Mouse (Mus musculus): ENCODE measurements around the gene Tiprl. TPM values are rescaled to one million over a fixed set of nuclear protein-coding genes. Genes with fewer than 3 reads are reported as not detected.
A peak's percentile ranks its signal among the peaks of the same experiment; 100 is the strongest.

Tiprl gene
- polyA plus RNA-seq, 1 experiment from 2014 or later, result 91.5 TPM

DNA sequence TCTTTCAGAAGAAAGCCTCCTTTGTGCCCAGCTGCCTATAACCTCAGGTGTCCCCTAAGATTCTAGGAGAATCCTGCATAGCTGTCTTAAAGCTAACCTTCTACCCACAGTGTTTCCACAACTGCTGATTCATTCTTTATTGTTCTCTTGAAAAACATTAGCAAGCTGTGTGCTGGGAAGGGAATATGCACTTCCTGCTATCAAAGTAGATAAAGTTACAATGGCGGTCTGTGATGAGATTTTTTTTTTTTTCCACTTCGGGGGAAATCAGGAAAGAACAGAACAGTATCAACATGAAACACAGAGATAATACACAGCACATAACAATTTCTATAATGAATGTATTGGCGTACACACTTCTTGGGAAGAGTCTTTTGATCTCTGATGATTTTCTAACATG, 38.9 kb downstream of the Tiprl start:
- H3K4me1 ChIP-seq, result peaks cover 21% of the 10 kb centered on the region
- peaks cover 20% of the 10 kb centered on the region for H3K27me3 ChIP-seq (ENCODE audit: low read depth, poor library complexity, severe bottlenecking)
- no peaks in the 10 kb centered on the region for H3K9me3 ChIP-seq (replicated peaks)
- no peaks in the 10 kb centered on the region for H3K36me3 ChIP-seq
- 92% methylated on average over 3 of the region's 3 CpGs for WGBS
- DNase-seq (ENCODE audit: low spot score), result no peak
- H3K4me3 ChIP-seq, result no peak overlapping the region
- no peak overlapping the region for H3K27ac ChIP-seq (replicated peaks)

DNA sequence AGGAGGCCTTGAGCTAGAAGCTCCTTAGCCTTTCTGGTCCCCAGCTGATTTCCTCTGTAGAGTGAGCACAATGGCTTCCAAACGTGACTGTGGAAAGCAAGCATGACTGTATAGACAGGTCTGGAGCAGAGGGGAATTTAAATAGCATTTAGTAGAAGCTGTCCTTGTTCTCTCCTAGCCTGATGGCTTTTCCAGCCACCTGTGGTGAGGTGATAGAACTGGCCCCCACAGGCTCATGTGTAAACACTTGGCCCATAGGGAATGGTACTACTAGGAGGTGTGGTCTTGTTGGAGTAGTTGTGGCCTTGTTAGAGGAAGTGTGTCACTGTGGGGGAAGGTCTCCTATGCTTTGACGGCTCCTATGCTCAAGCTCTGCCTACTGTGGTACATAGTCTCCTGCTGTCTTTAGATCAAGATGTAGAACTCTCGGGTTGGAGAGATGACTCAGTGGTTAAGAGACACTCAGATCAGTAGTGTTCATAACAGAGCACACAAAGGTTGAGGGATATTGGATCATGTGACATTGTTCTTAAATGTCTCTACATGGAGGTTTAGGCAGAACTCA, 41.3 kb downstream of the Tiprl start:
- H3K27me3 ChIP-seq (ENCODE audit: low read depth, poor library complexity, severe bottlenecking), result peaks cover 21% of the 10 kb centered on the region
- H3K9me3 ChIP-seq (replicated peaks), result no peaks in the 10 kb centered on the region
- H3K4me1 ChIP-seq, result peaks cover 21% of the 10 kb centered on the region
- H3K36me3 ChIP-seq, result no peaks in the 10 kb centered on the region
- no peak overlapping the region for H3K27ac ChIP-seq (replicated peaks)
- DNase-seq (ENCODE audit: low spot score), result no peak
- no peak overlapping the region for H3K4me3 ChIP-seq
- 76% methylated on average over 3 of the region's 3 CpGs for WGBS

DNA sequence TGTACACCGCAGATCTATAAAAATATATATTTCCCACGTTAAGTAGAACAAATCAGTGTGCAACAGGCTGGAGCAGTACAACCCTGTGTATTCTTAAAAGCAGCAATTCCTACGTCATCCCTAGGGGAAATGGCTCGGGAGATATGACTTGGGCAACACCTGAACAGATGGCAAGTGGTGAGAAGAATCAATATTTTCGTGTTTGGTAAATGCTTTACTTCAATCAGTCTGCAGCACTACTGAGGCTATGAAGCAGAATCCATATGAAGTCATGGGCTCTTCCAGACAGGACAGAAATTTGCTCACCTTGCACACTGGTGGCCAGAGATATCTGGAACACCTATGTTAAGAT, 42.2 kb downstream of the Tiprl start:
- 19% methylated on average over 5 of the region's 5 CpGs for WGBS
- H3K27ac ChIP-seq (replicated peaks), result peak overlapping the region; percentile 80
- DNase-seq (ENCODE audit: low spot score), result no peak
- H3K4me3 ChIP-seq, result peak overlapping the region; percentile 89
- peaks cover 21% of the 10 kb centered on the region for H3K27me3 ChIP-seq (ENCODE audit: low read depth, poor library complexity, severe bottlenecking)
- H3K9me3 ChIP-seq (replicated peaks), result no peaks in the 10 kb centered on the region
- no peaks in the 10 kb centered on the region for H3K36me3 ChIP-seq
- H3K4me1 ChIP-seq, result peaks cover 21% of the 10 kb centered on the region

DNA sequence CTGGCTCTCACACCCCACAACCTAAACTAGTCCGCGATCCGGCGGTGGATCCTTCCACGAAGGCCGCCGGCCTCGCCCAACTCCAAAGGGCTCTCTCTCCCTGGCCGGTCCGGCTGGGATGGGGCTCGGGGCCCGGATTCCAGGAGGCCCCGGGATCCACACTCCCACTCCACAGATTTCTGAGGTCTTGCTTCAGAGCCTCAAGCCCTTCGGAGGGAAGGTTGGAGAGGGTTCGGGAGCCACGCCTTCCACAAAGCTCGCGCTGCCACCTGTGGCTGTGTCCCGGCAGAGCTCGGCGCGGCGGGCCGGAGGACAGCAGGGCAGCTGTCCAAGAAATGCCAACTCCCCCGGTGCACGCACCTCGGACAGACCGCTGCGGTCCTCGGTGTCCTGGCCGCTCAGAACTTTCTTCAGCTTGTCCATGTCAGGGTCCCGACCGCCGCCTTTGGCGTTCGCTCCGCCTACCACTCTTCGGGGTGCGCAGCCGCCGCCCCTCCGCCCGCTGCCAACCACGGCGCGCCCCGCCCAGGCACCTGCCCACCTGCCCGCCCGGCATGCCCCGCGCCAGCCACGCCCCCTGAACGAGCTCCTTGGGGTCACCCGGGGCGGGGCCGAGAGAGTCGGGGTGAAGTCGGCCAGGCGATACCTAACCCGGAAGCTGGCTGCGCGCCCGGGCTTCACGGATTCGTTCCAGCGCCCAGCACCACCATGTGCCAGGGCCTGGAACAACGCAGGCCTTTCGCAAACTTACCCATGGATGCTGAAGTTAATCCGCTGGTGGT, 42.7 kb downstream of the Tiprl start, which contains the start of gene Sft2d2:
Gene Sft2d2 (minus strand): TSS at position 559 of the 782 bp plus-strand sequence.
- WGBS, result under 1% methylated on average over 59 of the region's 69 CpGs
- Histone ChIP-seq H3K36me3 (no peaks in the 10 kb centered on the region), H3K4me1 (peaks cover 21% of the 10 kb centered on the region), H3K27me3 (ENCODE audit: low read depth, poor library complexity, severe bottlenecking) (peaks cover 21% of the 10 kb centered on the region), H3K27ac (replicated peaks) (peak within 1 kb of the TSS; percentile 80), H3K9me3 (replicated peaks) (no peaks in the 10 kb centered on the region), H3K4me3 (peak within 1 kb of the TSS; percentile 89)
- DNase-seq (ENCODE audit: low spot score), result peak; percentile 77

DNA sequence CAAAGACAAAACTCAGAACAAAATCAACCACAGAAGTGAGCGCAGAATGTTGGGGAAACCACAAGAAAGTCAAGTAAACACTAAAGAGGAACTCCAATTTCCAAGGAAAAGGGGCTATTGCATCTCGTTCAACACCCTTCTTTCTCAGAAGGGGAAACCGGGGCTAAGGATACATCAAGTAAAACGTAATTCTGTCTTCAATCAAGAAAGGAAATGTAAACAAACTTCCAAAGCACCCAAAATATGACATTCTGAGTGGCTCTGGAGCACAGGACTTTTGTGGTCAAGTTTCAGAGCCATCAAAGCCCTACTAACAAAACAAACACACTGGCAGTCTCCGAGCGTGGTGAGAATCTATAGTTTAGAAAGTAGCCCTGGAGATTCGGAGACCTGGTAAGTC, 43.4 kb downstream of the Tiprl start:
- H3K36me3 ChIP-seq, result no peaks in the 10 kb centered on the region
- H3K4me3 ChIP-seq, result peak overlapping the region; percentile 89
- no peaks in the 10 kb centered on the region for H3K9me3 ChIP-seq (replicated peaks)
- no peak for DNase-seq (ENCODE audit: low spot score)
- peaks cover 21% of the 10 kb centered on the region for H3K27me3 ChIP-seq (ENCODE audit: low read depth, poor library complexity, severe bottlenecking)
- peak overlapping the region; percentile 80; the same call in 1 of the 2 replicates for H3K27ac ChIP-seq (replicated peaks)
- WGBS, result 20% methylated on average over 7 of the region's 7 CpGs
- H3K4me1 ChIP-seq, result peaks cover 21% of the 10 kb centered on the region

DNA sequence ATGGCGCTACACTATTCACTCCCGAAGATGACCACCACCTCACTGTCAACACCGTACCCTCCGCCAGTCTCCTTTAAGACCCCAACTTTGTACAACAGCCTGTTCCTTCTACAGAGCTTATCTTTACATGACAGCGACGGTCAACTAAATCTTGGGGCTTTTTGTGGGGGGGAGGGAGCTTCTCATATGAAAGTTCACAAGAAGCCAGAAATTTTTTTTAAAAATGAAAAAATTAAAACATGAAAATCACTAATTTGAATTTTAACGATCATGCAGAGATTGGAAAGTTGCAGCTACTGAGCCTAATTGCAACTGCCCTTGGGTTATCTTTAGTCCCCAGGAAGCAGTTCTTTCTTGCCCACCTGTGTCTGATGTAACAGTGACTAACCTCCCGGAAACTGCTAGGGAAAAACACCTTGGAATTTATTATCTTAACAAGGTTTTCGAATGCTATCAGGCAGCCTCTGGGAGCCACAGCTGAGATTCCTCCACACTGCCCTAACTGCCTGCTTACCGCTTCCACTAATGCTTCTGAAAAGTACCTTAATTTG, 44.0 kb downstream of the Tiprl start:
- DNase-seq (ENCODE audit: low spot score), result no peak
- H3K27ac ChIP-seq (replicated peaks), result no peak overlapping the region
- 82% methylated on average over 10 of the region's 10 CpGs for WGBS
- H3K4me1 ChIP-seq, result peaks cover 21% of the 10 kb centered on the region
- no peaks in the 10 kb centered on the region for H3K9me3 ChIP-seq (replicated peaks)
- no peaks in the 10 kb centered on the region for H3K36me3 ChIP-seq
- H3K27me3 ChIP-seq (ENCODE audit: low read depth, poor library complexity, severe bottlenecking), result peaks cover 21% of the 10 kb centered on the region
- H3K4me3 ChIP-seq, result no peak overlapping the region

DNA sequence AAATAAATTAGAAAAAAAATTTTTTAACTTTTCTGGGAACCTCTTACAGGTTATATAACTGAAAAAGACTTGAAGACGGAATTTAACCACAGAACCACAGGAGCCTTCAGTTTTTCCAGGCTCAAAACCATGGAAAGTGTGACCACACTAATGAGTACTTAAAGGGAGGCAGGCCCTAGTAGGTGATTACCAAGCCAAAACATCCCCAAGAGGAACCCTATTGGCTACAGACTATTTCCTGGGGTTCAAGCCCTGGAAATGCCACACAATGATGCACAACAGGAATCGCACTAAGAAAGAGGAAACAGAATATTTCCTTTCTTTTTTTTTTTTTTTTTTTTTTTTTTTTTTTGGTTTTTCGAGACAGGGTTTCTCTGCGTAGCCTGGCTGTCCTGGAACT, 44.7 kb downstream of the Tiprl start:
- Histone ChIP-seq H3K9me3 (replicated peaks) (no peaks in the 10 kb centered on the region), H3K4me1 (peaks cover 27% of the 10 kb centered on the region), H3K4me3 (no peak overlapping the region), H3K27ac (replicated peaks) (no peak overlapping the region), H3K36me3 (no peaks in the 10 kb centered on the region), H3K27me3 (ENCODE audit: low read depth, poor library complexity, severe bottlenecking) (peaks cover 21% of the 10 kb centered on the region)
- WGBS, result 81% methylated on average over 4 of the region's 4 CpGs
- DNase-seq (ENCODE audit: low spot score), result no peak

DNA sequence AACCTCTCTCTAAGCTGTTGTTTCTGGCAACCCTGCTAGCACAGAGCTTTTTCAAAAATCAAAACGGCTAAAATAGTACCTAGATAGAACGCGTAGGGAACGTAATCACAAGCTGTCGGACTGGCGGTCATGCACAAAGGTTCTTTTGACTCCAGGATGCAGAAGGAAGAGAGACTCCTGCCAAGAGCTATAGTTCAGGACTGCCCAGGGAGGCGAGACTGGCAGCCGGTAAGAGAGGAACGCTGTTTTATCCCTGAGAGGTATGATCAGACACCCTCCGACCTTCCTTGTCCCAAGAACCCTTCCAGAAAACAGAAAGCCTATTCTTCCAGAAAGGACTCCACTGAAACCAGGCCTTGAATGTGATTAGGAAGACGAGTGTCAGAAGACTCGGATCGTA, 45.2 kb downstream of the Tiprl start:
- no peak overlapping the region for H3K4me3 ChIP-seq
- no peak overlapping the region for H3K27ac ChIP-seq (replicated peaks)
- WGBS, result 81% methylated on average over 13 of the region's 13 CpGs
- H3K9me3 ChIP-seq (replicated peaks), result no peaks in the 10 kb centered on the region
- H3K36me3 ChIP-seq, result no peaks in the 10 kb centered on the region
- peaks cover 29% of the 10 kb centered on the region for H3K4me1 ChIP-seq
- H3K27me3 ChIP-seq (ENCODE audit: low read depth, poor library complexity, severe bottlenecking), result peaks cover 21% of the 10 kb centered on the region
- DNase-seq (ENCODE audit: low spot score), result no peak

DNA sequence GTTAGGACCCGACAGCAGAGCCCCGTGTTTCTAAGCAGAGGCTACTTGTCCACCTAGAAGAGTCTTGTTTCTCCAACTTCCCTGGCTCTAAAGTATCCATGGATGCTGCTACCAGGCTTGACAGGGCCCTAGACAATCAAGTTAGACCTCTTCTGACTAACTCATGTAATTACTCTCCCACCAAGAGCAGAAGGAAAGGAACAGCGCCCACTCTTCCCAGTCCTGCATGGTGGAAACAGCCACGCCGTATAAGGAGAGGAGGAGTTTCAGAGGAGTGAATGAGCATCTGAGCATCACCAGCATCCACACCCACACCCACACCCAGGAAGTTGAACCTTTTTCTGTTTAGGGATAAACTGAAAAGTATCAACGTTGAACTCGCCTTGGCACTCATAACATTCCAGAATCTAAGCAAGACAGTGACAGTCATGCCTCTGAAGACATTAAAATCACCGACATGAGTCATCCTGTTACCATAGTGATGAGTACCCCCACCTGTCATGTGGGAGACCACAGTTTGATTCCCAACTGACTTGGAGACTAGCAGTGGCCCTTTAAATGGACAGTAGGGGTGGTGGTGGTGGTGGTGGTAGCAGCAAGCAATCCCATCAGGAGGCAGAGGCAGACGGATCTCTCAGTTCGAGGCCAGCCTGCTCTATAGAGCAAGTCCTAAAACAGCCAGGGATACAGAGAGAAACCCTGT, 46.1 kb downstream of the Tiprl start:
- WGBS, result 88% methylated on average over 10 of the region's 10 CpGs
- no peak for DNase-seq (ENCODE audit: low spot score)
- Histone ChIP-seq H3K4me3 (no peak overlapping the region), H3K27me3 (ENCODE audit: low read depth, poor library complexity, severe bottlenecking) (peaks cover 21% of the 10 kb centered on the region), H3K9me3 (replicated peaks) (no peaks in the 10 kb centered on the region), H3K27ac (replicated peaks) (no peak overlapping the region), H3K36me3 (no peaks in the 10 kb centered on the region), H3K4me1 (peaks cover 29% of the 10 kb centered on the region)

DNA sequence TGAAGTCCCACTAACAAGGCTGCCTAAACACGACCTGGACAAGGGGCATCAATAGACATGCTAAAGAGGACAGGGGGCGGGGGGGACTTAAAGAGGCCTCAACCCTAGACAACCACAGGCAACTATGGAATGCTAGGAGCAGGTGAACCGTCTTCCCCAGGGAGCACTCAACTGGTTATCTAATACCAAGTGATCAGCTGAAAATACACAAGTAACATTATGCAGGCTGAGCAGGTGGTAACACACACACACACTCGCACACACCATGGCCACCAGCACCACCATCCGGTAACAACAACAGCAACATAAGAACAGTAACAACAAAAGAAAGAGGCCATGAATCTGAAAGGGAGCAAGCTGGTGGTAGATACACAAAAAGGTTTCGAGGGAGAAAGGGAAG, 46.7 kb downstream of the Tiprl start:
- Histone ChIP-seq H3K9me3 (replicated peaks) (no peaks in the 10 kb centered on the region), H3K27me3 (ENCODE audit: low read depth, poor library complexity, severe bottlenecking) (peaks cover 16% of the 10 kb centered on the region), H3K4me1 (peaks cover 27% of the 10 kb centered on the region), H3K4me3 (no peak overlapping the region), H3K27ac (replicated peaks) (no peak overlapping the region), H3K36me3 (no peaks in the 10 kb centered on the region)
- no peak for DNase-seq (ENCODE audit: low spot score)
- WGBS, result 76% methylated on average over 6 of the region's 6 CpGs

DNA sequence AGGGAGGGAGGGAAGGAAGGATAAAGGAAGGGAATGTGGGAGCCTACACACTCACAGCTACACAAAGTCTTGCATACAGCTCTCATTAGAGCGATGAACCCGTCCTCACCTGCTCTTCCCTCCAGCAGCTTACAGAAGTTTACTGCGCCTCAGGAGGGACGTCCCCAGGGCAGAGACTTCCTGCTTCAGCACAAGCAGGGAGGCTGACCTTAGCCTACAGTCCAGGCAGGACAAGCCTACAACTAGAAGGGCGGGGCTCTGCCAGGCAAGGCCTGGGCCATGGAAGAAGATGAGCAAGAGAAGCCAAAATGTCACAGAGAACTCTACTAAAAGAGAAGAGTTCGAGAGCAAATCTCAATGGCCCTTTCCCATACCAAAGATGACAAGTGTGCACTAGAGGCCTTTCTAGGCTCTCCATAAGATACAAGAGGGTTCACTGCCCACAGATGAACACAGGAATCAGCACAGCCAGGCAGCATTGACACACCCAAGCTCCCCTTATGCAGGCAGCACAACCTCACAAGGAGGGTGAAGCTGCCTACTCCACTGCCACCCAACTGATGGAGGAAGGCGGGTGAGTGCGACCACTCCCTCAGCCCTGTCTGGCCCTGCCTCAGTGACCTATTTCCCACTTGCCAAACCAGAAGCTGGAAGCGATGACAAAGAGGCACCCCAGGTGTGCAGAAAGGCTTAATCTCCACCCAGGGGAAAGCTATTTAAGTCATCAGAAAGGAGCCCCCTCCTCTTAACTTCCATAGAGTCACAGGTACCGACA, 47.8 kb downstream of the Tiprl start:
- WGBS, result 78% methylated on average over 10 of the region's 10 CpGs
- H3K4me3 ChIP-seq, result no peak overlapping the region
- no peaks in the 10 kb centered on the region for H3K9me3 ChIP-seq (replicated peaks)
- peaks cover 16% of the 10 kb centered on the region for H3K4me1 ChIP-seq
- H3K36me3 ChIP-seq, result no peaks in the 10 kb centered on the region
- DNase-seq (ENCODE audit: low spot score), result no peak
- no peak overlapping the region for H3K27ac ChIP-seq (replicated peaks)
- peaks cover 7% of the 10 kb centered on the region; the same call in 1 of the 2 replicates for H3K27me3 ChIP-seq (ENCODE audit: low read depth, poor library complexity, severe bottlenecking)

DNA sequence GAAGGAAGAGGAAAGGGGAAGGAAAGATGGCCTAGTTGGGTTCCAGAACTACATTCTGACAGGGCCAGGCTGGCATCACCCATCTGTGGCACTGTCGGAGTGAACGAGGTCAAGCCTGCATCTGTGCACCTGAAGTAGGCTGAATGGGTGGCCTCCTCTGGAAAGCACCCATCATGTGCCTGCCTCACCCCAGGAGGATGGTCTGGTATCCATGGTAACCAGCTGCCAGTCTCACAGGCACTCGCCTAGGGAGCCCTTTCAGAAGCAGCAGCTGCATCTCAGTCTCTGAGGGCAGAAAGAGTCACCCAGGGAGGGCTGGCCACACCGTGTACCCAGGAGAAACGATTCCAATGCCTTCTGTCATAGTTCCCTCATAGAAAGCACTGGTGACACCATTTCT, 49.4 kb downstream of the Tiprl start:
- Histone ChIP-seq H3K4me1 (peaks cover 9% of the 10 kb centered on the region), H3K27ac (replicated peaks) (no peak overlapping the region), H3K27me3 (ENCODE audit: low read depth, poor library complexity, severe bottlenecking) (no peaks in the 10 kb centered on the region), H3K9me3 (replicated peaks) (no peaks in the 10 kb centered on the region), H3K4me3 (no peak overlapping the region), H3K36me3 (no peaks in the 10 kb centered on the region)
- WGBS, result 59% methylated on average over 5 of the region's 5 CpGs
- no peak for DNase-seq (ENCODE audit: low spot score)

Data from midbrain, embryonic 10.5 days (tissue).